Mouse (Mus musculus) spleen, adult 2 months (tissue): ENCODE data around the gene Vps39.

ENCODE experiments used
- CTCF ChIP-seq: fragments of 200-500 bp; IDR thresholded peaks from 2 replicates; pipeline ENCODE4 v1.5.1; 2011; ENCODE audit warnings: mild to moderate bottlenecking, inconsistent platforms; ENCODE audit not compliant: insufficient read depth, insufficient read length, insufficient replicate concordance; ENCODE audit errors: extremely low read depth
- POLR2A ChIP-seq: fragments of 200-500 bp; IDR thresholded peaks from 2 replicates; pipeline ENCODE4 v1.6.1; 2011; ENCODE audit warnings: low read depth, low read length, inconsistent platforms

DNA sequence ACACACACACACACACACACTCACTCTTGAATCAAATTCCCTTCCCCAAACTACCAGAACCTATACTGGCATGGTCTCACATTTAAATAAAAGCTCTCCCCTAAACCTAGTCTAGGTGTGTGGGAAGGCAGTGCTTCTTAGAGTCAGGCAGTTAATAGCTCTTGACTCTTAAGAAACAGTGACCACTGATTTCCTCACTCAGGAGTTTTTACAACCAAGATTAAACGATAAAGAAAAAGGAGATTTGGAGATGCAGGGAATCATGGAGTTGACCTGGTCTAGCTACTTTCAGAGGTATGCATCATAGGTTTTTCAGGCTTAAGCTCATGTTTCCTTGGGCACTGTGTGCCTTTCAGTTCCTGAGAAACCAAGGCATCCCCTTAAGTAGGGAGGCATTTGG lies 33.3 kb upstream of the Vps39 start:
- TF ChIP-seq POLR2A (no peak), CTCF (no peak)
